In genomic region chr11:95509126-95509717, GRCm38 (mm10) we compare ENCODE assay signal across 11 mouse cellular contexts. TPM values are rescaled to one million over a fixed set of nuclear protein-coding genes. Genes with fewer than 3 reads are reported as not detected.
DNase-seq lines count a peak whose midpoint lies in the region; ATAC-seq and TF ChIP-seq lines count a peak whose summit lies in the region.
"Had no signal": no experiment of that assay in that cellular context is flagged by ENCODE, and none has a peak within 500 bp of the region (broad histone marks: within the 10 kb centered on the region; RNA-seq: fewer than 3 reads in every experiment).

No protein-coding gene starts in this region.

- no peak overlapping the region for H3K27ac ChIP-seq in forebrain, postnatal 0 days (ENCODE audit: low read depth, low read length)
- no peak overlapping the region for H3K27ac ChIP-seq in forebrain, embryonic 10.5 days
- H3K27ac ChIP-seq in small intestine, adult 2 months (ENCODE audit: insufficient read depth, low read depth, low read length), result no peak overlapping the region
- H3K27ac ChIP-seq in heart, embryonic 12.5 days (ENCODE audit: poor library complexity, severe bottlenecking), result no peak overlapping the region

- H3K9ac ChIP-seq in forebrain, postnatal 0 days, result no peak overlapping the region
- H3K9ac ChIP-seq in heart, embryonic 12.5 days, result no peak overlapping the region

- no peak for TF ChIP-seq POLR2A in small intestine, adult 2 months (IDR thresholded peaks at IDR 0.05; ENCODE audit: low read depth, low read length)

- H3K4me2 ChIP-seq in forebrain, postnatal 0 days (ENCODE audit: low read depth), result no peak overlapping the region
- H3K4me2 ChIP-seq in heart, embryonic 12.5 days, result no peak overlapping the region

- no peaks in the 10 kb centered on the region for H3K9me3 ChIP-seq in forebrain, postnatal 0 days (ENCODE audit: low read length)
- H3K9me3 ChIP-seq in forebrain, embryonic 10.5 days, result no peaks in the 10 kb centered on the region
- H3K9me3 ChIP-seq in heart, embryonic 12.5 days (replicated peaks), result no peaks in the 10 kb centered on the region
- H3K9me3 ChIP-seq: megakaryocyte, embryonic 14.5 days had no signal

- no peak for ATAC-seq in forebrain, postnatal 0 days
- no peak for ATAC-seq in heart, embryonic 12.5 days (ENCODE audit: insufficient number of reproducible peaks, low FRiP score)

- DNase-seq in forebrain, postnatal 0 days, result no peak
- no peak for DNase-seq in forebrain, embryonic 10.5 days (ENCODE audit: extremely low spot score, low spot score)
- peak; percentile 50 for DNase-seq in retina, embryonic 14.5 days (ENCODE audit: low spot score)
- no peak for DNase-seq in retina, postnatal 1 day
- DNase-seq in adipocyte (ENCODE audit: low spot score), result peak; percentile 31
- DNase-seq in ovary, postnatal 36 days (ENCODE audit: low spot score), result no peak
- DNase-seq: layer of hippocampus, postnatal 36 days had no signal

- TF ChIP-seq CTCF in forebrain, postnatal 0 days (IDR thresholded peaks at IDR 0.05; ENCODE audit: low read depth), result peak; percentile 50
- TF ChIP-seq CTCF in small intestine, adult 2 months (IDR thresholded peaks at IDR 0.05; ENCODE audit: extremely low read depth, insufficient read length, insufficient replicate concordance, low read depth, low read length), result peak; percentile 49; the same call in 1 of the 2 replicates

- H3K36me3 ChIP-seq in forebrain, postnatal 0 days (ENCODE audit: insufficient read depth), result no peaks in the 10 kb centered on the region
- no peaks in the 10 kb centered on the region for H3K36me3 ChIP-seq in forebrain, embryonic 10.5 days (replicated peaks)
- H3K36me3 ChIP-seq in small intestine, adult 2 months (ENCODE audit: control insufficient read depth, insufficient read depth, low read length), result no peaks in the 10 kb centered on the region
- no peaks in the 10 kb centered on the region for H3K36me3 ChIP-seq in heart, embryonic 12.5 days

- H3K4me3 ChIP-seq in forebrain, postnatal 0 days (ENCODE audit: low read depth, low read length), result no peak overlapping the region
- H3K4me3 ChIP-seq in forebrain, embryonic 10.5 days, result no peak overlapping the region
- H3K4me3 ChIP-seq in small intestine, adult 2 months (ENCODE audit: low read depth, low read length), result no peak overlapping the region
- no peak overlapping the region for H3K4me3 ChIP-seq in heart, embryonic 12.5 days
- H3K4me3 ChIP-seq: megakaryocyte, embryonic 14.5 days had no signal

- H3K4me1 ChIP-seq in forebrain, postnatal 0 days (ENCODE audit: insufficient read depth), result no peaks in the 10 kb centered on the region
- H3K4me1 ChIP-seq in forebrain, embryonic 10.5 days, result peaks cover 42% of the 10 kb centered on the region
- H3K4me1 ChIP-seq in small intestine, adult 2 months (ENCODE audit: control insufficient read depth, insufficient read depth, insufficient read length, low read length), result peaks cover 3% of the 10 kb centered on the region; the same call in 1 of the 2 replicates
- peaks cover 17% of the 10 kb centered on the region; the same call in 1 of the 2 replicates for H3K4me1 ChIP-seq in heart, embryonic 12.5 days (replicated peaks)

- peaks cover 9% of the 10 kb centered on the region; the same call in 1 of the 2 replicates for H3K27me3 ChIP-seq in forebrain, postnatal 0 days (ENCODE audit: insufficient read depth, low read length)
- peaks cover 81% of the 10 kb centered on the region for H3K27me3 ChIP-seq in forebrain, embryonic 10.5 days (ENCODE audit: poor library complexity, severe bottlenecking)
- H3K27me3 ChIP-seq in small intestine, adult 2 months (ENCODE audit: control insufficient read depth, insufficient read depth, low read length), result peaks cover 12% of the 10 kb centered on the region
- H3K27me3 ChIP-seq in heart, embryonic 12.5 days (replicated peaks), result peaks cover 70% of the 10 kb centered on the region

- 72% methylated on average over 6 of the region's 6 CpGs for WGBS in forebrain, postnatal 0 days
- whole genome bisulfite sequencing in forebrain, embryonic 10.5 days, result 81% methylated on average over 6 of the region's 6 CpGs
- WGBS in small intestine, adult 2 months, result 60% methylated on average over 6 of the region's 6 CpGs
- 70% methylated on average over 6 of the region's 6 CpGs for WGBS in heart, embryonic 12.5 days

RNA-seq across cellular contexts. Expression of gene Nxph3, which starts 5.1 kb away (rescaled TPM):
- 35.7 and 45.8 TPM in 2 replicates for total RNA-seq in forebrain, postnatal 0 days (2014; rRNA removed)
- 9.5 and 12.9 TPM in 2 replicates for polyA plus RNA-seq in forebrain, postnatal 0 days (2015; fragmentation: Nextera tagmentation; extraction: Ambion mirVana)
- polyA plus RNA-seq in forebrain, embryonic 10.5 days (2016; fragmentation: Nextera tagmentation; extraction: Ambion mirVana), result 0.31 and 0.36 TPM in 2 replicates
- 0.23 and 0.61 TPM in 2 replicates for polyA plus RNA-seq in small intestine, adult 2 months (2012; rRNA removed)
- polyA plus RNA-seq in heart, embryonic 12.5 days (2016; fragmentation: Nextera tagmentation; extraction: Ambion mirVana), result 0.40 and 0.43 TPM in 2 replicates
- total RNA-seq: hematopoietic stem cell, adult 5-6 weeks had no signal

Comparison
In these comparisons a context has a peak if more than half of its experiments do, and no peak if none do; other contexts are left out.
1. DNase-seq: peak in retina, embryonic 14.5 days (single experiment) and adipocyte (single experiment); none in forebrain, postnatal 0 days (single experiment), forebrain, embryonic 10.5 days (single experiment), retina, postnatal 1 day (single experiment) and ovary, postnatal 36 days (single experiment).